Mouse (Mus musculus) activated CD4-positive, CD25-positive, alpha-beta regulatory T cell, adult 4 months (primary cell): Measurements from ENCODE around the gene Map6. TPM values are rescaled to one million over a fixed set of nuclear protein-coding genes. Genes with fewer than 3 reads are reported as not detected.
A peak's percentile ranks its signal among the peaks of the same experiment; 100 is the strongest.

Experiments
- ATAC-seq: one replicate; pipeline ENCODE4 v1.8.0; 2017
- polyA plus RNA-seq, 2 experiments: library from polyadenylated mRNA; unstranded; fragments of 100-300 nt; shearing (Covaris generic); gene quantifications; one replicate each; pipeline ENCODE4 v1.2.1; 2017

The Map6 gene
- polyA plus RNA-seq = 1 to 10 TPM; 2.8 to 4.1 TPM

- ATAC-seq = peak; percentile 82
These were observed at the start of gene Map6 for GRCm38 (mm10) chr7:99267251-99267896. TSS of gene Map6 (plus strand) at chr7:99267447.

GRCm38 (mm10) chr7:99224225-99224624, 43.0 kb upstream of the Map6 start:
- no peak for ATAC-seq

GRCm38 (mm10) chr7:99224648-99225190, 42.5 kb upstream of the Map6 start:
- ATAC-seq = no peak

- ATAC-seq = no peak
These were observed 41.8 kb upstream of the Map6 start for GRCm38 (mm10) chr7:99225421-99225820.

- no peak for ATAC-seq
These were observed 40.6 kb upstream of the Map6 start for GRCm38 (mm10) chr7:99226662-99227061.

GRCm38 (mm10) chr7:99227267-99227666, 40.0 kb upstream of the Map6 start:
- ATAC-seq = no peak

GRCm38 (mm10) chr7:99228825-99229224, 38.4 kb upstream of the Map6 start:
- ATAC-seq = no peak

GRCm38 (mm10) chr7:99229411-99229810, 37.8 kb upstream of the Map6 start:
- ATAC-seq = no peak

- no peak for ATAC-seq
These were observed 37.0 kb upstream of the Map6 start for GRCm38 (mm10) chr7:99230061-99230747.

- ATAC-seq = no peak
These were observed 34.7 kb upstream of the Map6 start for GRCm38 (mm10) chr7:99232571-99232970.

GRCm38 (mm10) chr7:99234916-99235315, 32.3 kb upstream of the Map6 start:
- no peak for ATAC-seq

- ATAC-seq = no peak
These were observed 31.6 kb upstream of the Map6 start for GRCm38 (mm10) chr7:99235657-99236056.

- ATAC-seq = no peak
These were observed 30.2 kb upstream of the Map6 start for GRCm38 (mm10) chr7:99236888-99237660.

- ATAC-seq = no peak
These were observed 28.8 kb upstream of the Map6 start, which contains the start of gene Mogat2 for GRCm38 (mm10) chr7:99238417-99238816. TSS of gene Mogat2 (minus strand) at chr7:99238619.

GRCm38 (mm10) chr7:99242097-99242496, 25.1 kb upstream of the Map6 start:
- ATAC-seq = no peak

- no peak for ATAC-seq
These were observed 19.0 kb upstream of the Map6 start for GRCm38 (mm10) chr7:99248157-99248742.

- ATAC-seq = peak; percentile 73
These were observed 18.2 kb upstream of the Map6 start for GRCm38 (mm10) chr7:99248906-99249581.

GRCm38 (mm10) chr7:99249582-99249911, 17.7 kb upstream of the Map6 start:
- peak; percentile 62 for ATAC-seq

- no peak for ATAC-seq
These were observed 16.9 kb upstream of the Map6 start for GRCm38 (mm10) chr7:99250386-99250785.

GRCm38 (mm10) chr7:99255006-99255405, 12.2 kb upstream of the Map6 start:
- no peak for ATAC-seq

GRCm38 (mm10) chr7:99261900-99262299, 5.3 kb upstream of the Map6 start:
- ATAC-seq = no peak

GRCm38 (mm10) chr7:99263509-99263908, 3.7 kb upstream of the Map6 start:
- ATAC-seq = no peak
